Mouse (Mus musculus) limb, embryonic 11.5 days (tissue): Measurements from ENCODE around the gene Gm9803. TPM values are rescaled to one million over a fixed set of nuclear protein-coding genes. Genes with fewer than 3 reads are reported as not detected.

Experiments
- ATAC-seq: fragments of 200-750 bp; cut with Nextera tagmentation; 2 replicates; pipeline ENCODE4 v1.8.0; 2017; ENCODE audit warnings: low read depth; ENCODE audit not compliant: insufficient number of reproducible peaks, low FRiP score, low TSS enrichment
- DNase-seq: peaks from one replicate; pipeline ENCODE4 v3.0.0-alpha.2; 2015; ENCODE audit warnings: low spot score
- H3K27ac ChIP-seq: fragments of 300-500 bp; sonication (generic); replicated peaks from 2 replicates; pipeline ENCODE4 v1.5.1; 2014; ENCODE audit warnings: low read depth, mild to moderate bottlenecking, low read length
- H3K27me3 ChIP-seq: fragments of 300-500 bp; sonication (generic); 2 replicates; pipeline ENCODE4 v1.6.1; 2014; ENCODE audit warnings: mild to moderate bottlenecking, low read length, mixed read lengths; ENCODE audit not compliant: control insufficient read depth, insufficient read depth
- H3K36me3 ChIP-seq: fragments of 300-500 bp; sonication (generic); 2 replicates; pipeline ENCODE4 v1.6.1; 2014; ENCODE audit warnings: mild to moderate bottlenecking, low read length, moderate library complexity, mixed read lengths; ENCODE audit not compliant: control insufficient read depth, insufficient read depth
- H3K4me1 ChIP-seq: fragments of 300-500 bp; sonication (generic); 2 replicates; pipeline ENCODE4 v1.6.1; 2014; ENCODE audit warnings: low read length, mixed read lengths; ENCODE audit not compliant: control insufficient read depth, insufficient read depth
- H3K4me2 ChIP-seq: fragments of 300-500 bp; sonication (generic); 2 replicates; pipeline ENCODE4 v1.6.1; 2014; ENCODE audit warnings: low read depth, mild to moderate bottlenecking, moderate library complexity; ENCODE audit not compliant: severe bottlenecking
- H3K4me3 ChIP-seq: fragments of 300-500 bp; sonication (generic); 2 replicates; pipeline ENCODE4 v1.5.1; 2014; ENCODE audit warnings: low read depth, low read length
- H3K9ac ChIP-seq: fragments of 300-500 bp; sonication (generic); 2 replicates; pipeline ENCODE4 v1.6.1; 2014; ENCODE audit warnings: mild to moderate bottlenecking, low read length
- H3K9me3 ChIP-seq: fragments of 300-500 bp; sonication (generic); 2 replicates; pipeline ENCODE4 v1.6.1; 2016; ENCODE audit warnings: low read length; ENCODE audit not compliant: control insufficient read depth
- WGBS: fragments of 180-500 bp; shearing (Covaris S2); extraction: QIAGEN DNeasy Blood & Tissue Kit; methylation state at CpG from one replicate; pipeline ENCODE4 v1.1.7; 2014; 5-methylcytosine and 5-hydroxymethylcytosine counted together
- polyA plus RNA-seq: library from polyadenylated mRNA; unstranded; fragments of >200 nt; fragmentation: Nextera tagmentation; extraction: Ambion mirVana; gene quantifications from 2 replicates; pipeline ENCODE4 v1.2.1, GENCODE M21; 2014

Gm9803 gene
- polyA plus RNA-seq, 1 experiment from 2014 or later, result 5.3 TPM

GRCm38 (mm10) chr10:43490846-43491245, 33.0 kb upstream of the Gm9803 start:
- Histone ChIP-seq H3K36me3 (peaks cover 4% of the 10 kb centered on the region), H3K4me3 (no peak overlapping the region), H3K9me3 (no peaks in the 10 kb centered on the region), H3K4me2 (no peak overlapping the region), H3K4me1 (peaks cover 21% of the 10 kb centered on the region), H3K27me3 (no peaks in the 10 kb centered on the region), H3K9ac (no peak overlapping the region), H3K27ac (no peak overlapping the region)
- WGBS, result 81% methylated on average over 5 of the region's 5 CpGs
- ATAC-seq, result no peak
- no peak for DNase-seq

- 98% methylated on average over 4 of the region's 4 CpGs for WGBS
- Histone ChIP-seq H3K27ac (no peak overlapping the region), H3K4me3 (no peak overlapping the region), H3K4me2 (no peak overlapping the region), H3K4me1 (no peaks in the 10 kb centered on the region), H3K9ac (no peak overlapping the region), H3K27me3 (no peaks in the 10 kb centered on the region), H3K36me3 (peaks cover 10% of the 10 kb centered on the region), H3K9me3 (no peaks in the 10 kb centered on the region)
- DNase-seq (no peak), ATAC-seq (no peak)
Measured at GRCm38 (mm10) chr10:43502599-43502998, 21.3 kb upstream of the Gm9803 start.

- Histone ChIP-seq H3K27ac (no peak overlapping the region), H3K27me3 (no peaks in the 10 kb centered on the region), H3K9me3 (no peaks in the 10 kb centered on the region), H3K4me1 (no peaks in the 10 kb centered on the region), H3K4me2 (no peak overlapping the region), H3K9ac (no peak overlapping the region), H3K4me3 (no peak overlapping the region), H3K36me3 (peaks cover 3% of the 10 kb centered on the region; the same call in 1 of the 2 replicates)
- ATAC-seq (no peak), DNase-seq (no peak)
- WGBS, result 100% methylated on average over 1 of the region's 1 CpGs
Measured at GRCm38 (mm10) chr10:43504291-43504690, 19.6 kb upstream of the Gm9803 start.

- Histone ChIP-seq H3K4me1 (no peaks in the 10 kb centered on the region), H3K27me3 (no peaks in the 10 kb centered on the region), H3K9ac (no peak overlapping the region), H3K4me2 (no peak overlapping the region), H3K36me3 (peaks cover 15% of the 10 kb centered on the region; the same call in 1 of the 2 replicates), H3K27ac (no peak overlapping the region), H3K9me3 (no peaks in the 10 kb centered on the region), H3K4me3 (no peak overlapping the region)
- WGBS, result 72% methylated on average over 4 of the region's 4 CpGs
- ATAC-seq (no peak), DNase-seq (no peak)
Measured at GRCm38 (mm10) chr10:43507051-43507450, 16.8 kb upstream of the Gm9803 start.

GRCm38 (mm10) chr10:43509228-43509627, 14.7 kb upstream of the Gm9803 start:
- H3K9ac ChIP-seq, result no peak overlapping the region
- ATAC-seq (no peak), DNase-seq (no peak)
- H3K4me1 ChIP-seq, result no peaks in the 10 kb centered on the region
- whole genome bisulfite sequencing, result 96% methylated on average over 7 of the region's 7 CpGs
- no peaks in the 10 kb centered on the region for H3K9me3 ChIP-seq
- H3K4me3 ChIP-seq, result no peak overlapping the region
- H3K36me3 ChIP-seq, result peaks cover 19% of the 10 kb centered on the region; the same call in 1 of the 2 replicates
- H3K27ac ChIP-seq, result no peak overlapping the region
- no peaks in the 10 kb centered on the region for H3K27me3 ChIP-seq
- H3K4me2 ChIP-seq, result no peak overlapping the region

- Histone ChIP-seq H3K9me3 (no peaks in the 10 kb centered on the region), H3K9ac (no peak overlapping the region), H3K4me3 (no peak overlapping the region), H3K4me1 (no peaks in the 10 kb centered on the region), H3K4me2 (no peak overlapping the region), H3K36me3 (peaks cover 23% of the 10 kb centered on the region), H3K27ac (no peak overlapping the region), H3K27me3 (no peaks in the 10 kb centered on the region)
- 95% methylated on average over 10 of the region's 10 CpGs for WGBS
- DNase-seq, result no peak
- ATAC-seq, result no peak
Measured at GRCm38 (mm10) chr10:43512976-43513375, 10.9 kb upstream of the Gm9803 start.

- Histone ChIP-seq H3K27me3 (no peaks in the 10 kb centered on the region), H3K4me2 (no peak overlapping the region), H3K9ac (no peak overlapping the region), H3K4me3 (no peak overlapping the region), H3K4me1 (no peaks in the 10 kb centered on the region), H3K27ac (no peak overlapping the region), H3K9me3 (no peaks in the 10 kb centered on the region), H3K36me3 (peaks cover 9% of the 10 kb centered on the region)
- no peak for DNase-seq
- no peak for ATAC-seq
- 69% methylated on average over 6 of the region's 6 CpGs for WGBS
Measured at GRCm38 (mm10) chr10:43516992-43517660, 6.8 kb upstream of the Gm9803 start.

GRCm38 (mm10) chr10:43517836-43518235, 6.0 kb upstream of the Gm9803 start:
- WGBS, result 71% methylated on average over 4 of the region's 4 CpGs
- Histone ChIP-seq H3K4me2 (no peak overlapping the region), H3K9ac (no peak overlapping the region), H3K4me1 (no peaks in the 10 kb centered on the region), H3K4me3 (no peak overlapping the region), H3K27me3 (no peaks in the 10 kb centered on the region), H3K36me3 (peaks cover 7% of the 10 kb centered on the region), H3K9me3 (no peaks in the 10 kb centered on the region), H3K27ac (no peak overlapping the region)
- ATAC-seq (no peak), DNase-seq (no peak)

- Histone ChIP-seq H3K27ac (no peak overlapping the region), H3K27me3 (no peaks in the 10 kb centered on the region), H3K36me3 (peaks cover 4% of the 10 kb centered on the region; the same call in 1 of the 2 replicates), H3K9ac (no peak overlapping the region), H3K4me2 (no peak overlapping the region), H3K9me3 (no peaks in the 10 kb centered on the region), H3K4me1 (no peaks in the 10 kb centered on the region), H3K4me3 (no peak overlapping the region)
- DNase-seq (no peak), ATAC-seq (no peak)
- WGBS, result 75% methylated on average over 12 of the region's 13 CpGs
Measured at GRCm38 (mm10) chr10:43518368-43518767, 5.5 kb upstream of the Gm9803 start.
